Mouse (Mus musculus): Measurements from ENCODE around the gene Ifit2. TPM values are rescaled to one million over a fixed set of nuclear protein-coding genes. Genes with fewer than 3 reads are reported as not detected.
"Not testable (repeated sequence)": the region's sequence is repeated elsewhere in the genome, so short reads cannot be mapped to it uniquely, and the experiment has no call there.

The Ifit2 gene
- polyA plus RNA-seq, 1 experiment: 1.8 TPM

- Histone ChIP-seq H3ac (ENCODE audit: control insufficient read depth, insufficient read length) (no peak overlapping the region), H3K36me3 (ENCODE audit: control insufficient read depth, insufficient read depth) (no peaks in the 10 kb centered on the region)
- no peak for TF ChIP-seq REST (IDR thresholded peaks at IDR 0.05; ENCODE audit: insufficient read depth, insufficient read length)
- TF ChIP-seq MAX (IDR thresholded peaks at IDR 0.05; ENCODE audit: low read depth): no peak
- TF ChIP-seq MYOD1 (IDR thresholded peaks at IDR 0.05; ENCODE audit: control insufficient read depth in 1 of 3, insufficient read length in 2 of 3, low read depth in 2 of 3): no peak
- TF ChIP-seq POLR2AphosphoS2 (IDR thresholded peaks at IDR 0.05; ENCODE audit: insufficient read length, low read depth): no peak
- TF ChIP-seq E2F4 (IDR thresholded peaks at IDR 0.05; ENCODE audit: insufficient read depth): no peak
- TF ChIP-seq SRF (IDR thresholded peaks at IDR 0.05; ENCODE audit: control insufficient read depth, insufficient read length, low read depth): no peak
- TF ChIP-seq TCF12 (IDR thresholded peaks at IDR 0.05; ENCODE audit: insufficient read depth, poor library complexity, severe bottlenecking): no peak
- no peak for TF ChIP-seq TCF3 (IDR thresholded peaks at IDR 0.05; ENCODE audit: insufficient read length, low read depth)
- TF ChIP-seq USF1 (IDR thresholded peaks at IDR 0.05; ENCODE audit: low read depth): no peak
- no peak for TF ChIP-seq CEBPB (IDR thresholded peaks at IDR 0.05; ENCODE audit: insufficient read depth, poor library complexity, severe bottlenecking)
- TF ChIP-seq POLR2A (IDR thresholded peaks at IDR 0.05; ENCODE audit: insufficient read length, low read depth): no peak
- no peak for TF ChIP-seq MYOG (IDR thresholded peaks at IDR 0.05; ENCODE audit: control insufficient read depth in 1 of 3, insufficient read depth in 1 of 3, insufficient read length in 2 of 3, low read depth in 2 of 3)
Observed at GRCm38 (mm10) chr19:34605472-34605871, 55.0 kb downstream of the Ifit2 start.

GRCm38 (mm10) chr19:34607237-34608051 is 57.0 kb downstream of the Ifit2 start, which contains the start of gene Ifit3b:
TSS of gene Ifit3b (plus strand) at chr19:34607970.
- H3ac ChIP-seq (ENCODE audit: control insufficient read depth, insufficient read length); H3K4me3 ChIP-seq; H3K36me3 ChIP-seq (ENCODE audit: control insufficient read depth, insufficient read depth); H3K27me3 ChIP-seq (ENCODE audit: control insufficient read depth, insufficient read depth, insufficient read length); H3K79me2 ChIP-seq (ENCODE audit: control insufficient read depth, insufficient read depth): not testable (repeated sequence)
- peak; percentile 39 for TF ChIP-seq USF1 (IDR thresholded peaks at IDR 0.05; ENCODE audit: low read depth)
- H3K4me2 ChIP-seq (ENCODE audit: low read depth): peak within 1 kb of the TSS; percentile 64

More at GRCm38 (mm10) chr19:34605472-34605871, 55.0 kb downstream of the Ifit2 start:
- H3K4me3 ChIP-seq: no peak overlapping the region
- H3K27me3 ChIP-seq (ENCODE audit: control insufficient read depth, insufficient read depth, insufficient read length): no peaks in the 10 kb centered on the region
- H3K79me2 ChIP-seq (ENCODE audit: control insufficient read depth, insufficient read depth): no peaks in the 10 kb centered on the region
- H3K4me2 ChIP-seq (ENCODE audit: low read depth): no peak overlapping the region

GRCm38 (mm10) chr19:34610118-34610517 is 59.6 kb downstream of the Ifit2 start:
- not testable (repeated sequence) for H3ac ChIP-seq (ENCODE audit: control insufficient read depth, insufficient read length); H3K79me2 ChIP-seq (ENCODE audit: control insufficient read depth, insufficient read depth); H3K4me2 ChIP-seq (ENCODE audit: low read depth); H3K4me3 ChIP-seq; H3K36me3 ChIP-seq (ENCODE audit: control insufficient read depth, insufficient read depth); H3K27me3 ChIP-seq (ENCODE audit: control insufficient read depth, insufficient read depth, insufficient read length)

GRCm38 (mm10) chr19:34612243-34613001 is 61.9 kb downstream of the Ifit2 start:
- not testable (repeated sequence) for H3K79me2 ChIP-seq (ENCODE audit: control insufficient read depth, insufficient read depth); H3K27me3 ChIP-seq (ENCODE audit: control insufficient read depth, insufficient read depth, insufficient read length); H3K4me2 ChIP-seq (ENCODE audit: low read depth); H3K4me3 ChIP-seq; H3ac ChIP-seq (ENCODE audit: control insufficient read depth, insufficient read length); H3K36me3 ChIP-seq (ENCODE audit: control insufficient read depth, insufficient read depth)

GRCm38 (mm10) chr19:34620871-34621270 is 70.4 kb downstream of the Ifit2 start:
- no peak overlapping the region for H3ac ChIP-seq (ENCODE audit: control insufficient read depth, insufficient read length)
- no peaks in the 10 kb centered on the region for H3K79me2 ChIP-seq (ENCODE audit: control insufficient read depth, insufficient read depth)
- no peak overlapping the region for H3K4me3 ChIP-seq
- no peak overlapping the region for H3K4me2 ChIP-seq (ENCODE audit: low read depth)
- no peaks in the 10 kb centered on the region for H3K36me3 ChIP-seq (ENCODE audit: control insufficient read depth, insufficient read depth)
- TF ChIP-seq MYOG (IDR thresholded peaks at IDR 0.05; ENCODE audit: control insufficient read depth in 1 of 3, insufficient read depth in 1 of 3, insufficient read length in 2 of 3, low read depth in 2 of 3) (no peak), POLR2A (IDR thresholded peaks at IDR 0.05; ENCODE audit: insufficient read length, low read depth) (no peak)
- peaks cover 34% of the 10 kb centered on the region for H3K27me3 ChIP-seq (ENCODE audit: control insufficient read depth, insufficient read depth, insufficient read length)

GRCm38 (mm10) chr19:34623781-34624180 is 73.3 kb downstream of the Ifit2 start:
- Histone ChIP-seq H3K4me3 (no peak overlapping the region), H3ac (ENCODE audit: control insufficient read depth, insufficient read length) (no peak overlapping the region), H3K4me2 (ENCODE audit: low read depth) (no peak overlapping the region), H3K27me3 (ENCODE audit: control insufficient read depth, insufficient read depth, insufficient read length) (peaks cover 34% of the 10 kb centered on the region), H3K36me3 (ENCODE audit: control insufficient read depth, insufficient read depth) (no peaks in the 10 kb centered on the region), H3K79me2 (ENCODE audit: control insufficient read depth, insufficient read depth) (no peaks in the 10 kb centered on the region)
- TF ChIP-seq MAX (IDR thresholded peaks at IDR 0.05; ENCODE audit: low read depth) (no peak), SRF (IDR thresholded peaks at IDR 0.05; ENCODE audit: control insufficient read depth, insufficient read length, low read depth) (no peak), CEBPB (IDR thresholded peaks at IDR 0.05; ENCODE audit: insufficient read depth, poor library complexity, severe bottlenecking) (no peak), MYOD1 (IDR thresholded peaks at IDR 0.05; ENCODE audit: control insufficient read depth in 1 of 3, insufficient read length in 2 of 3, low read depth in 2 of 3) (no peak), TCF12 (IDR thresholded peaks at IDR 0.05; ENCODE audit: insufficient read depth, poor library complexity, severe bottlenecking) (no peak), MYOG (IDR thresholded peaks at IDR 0.05; ENCODE audit: control insufficient read depth in 1 of 3, insufficient read depth in 1 of 3, insufficient read length in 2 of 3, low read depth in 2 of 3) (no peak), POLR2AphosphoS2 (IDR thresholded peaks at IDR 0.05; ENCODE audit: insufficient read length, low read depth) (no peak), USF1 (IDR thresholded peaks at IDR 0.05; ENCODE audit: low read depth) (no peak), REST (IDR thresholded peaks at IDR 0.05; ENCODE audit: insufficient read depth, insufficient read length) (no peak), TCF3 (IDR thresholded peaks at IDR 0.05; ENCODE audit: insufficient read length, low read depth) (no peak), E2F4 (IDR thresholded peaks at IDR 0.05; ENCODE audit: insufficient read depth) (no peak), POLR2A (IDR thresholded peaks at IDR 0.05; ENCODE audit: insufficient read length, low read depth) (no peak)

All from myocyte (in vitro differentiated cells).